Mouse (Mus musculus): Measurements from ENCODE around the gene Ell2.

- TF ChIP-seq POLR2A (IDR thresholded peaks at IDR 0.05; ENCODE audit: borderline replicate concordance, control insufficient read depth, low read depth, low read length) (no peak), CTCF (IDR thresholded peaks at IDR 0.05; ENCODE audit: control insufficient read depth, insufficient read depth, low read length) (no peak)
Measured at GRCm38 (mm10) chr13:75726569-75727373, 20.2 kb downstream of the Ell2 start.
